Mouse (Mus musculus): ENCODE results near the gene Ak6. TPM values are rescaled to one million over a fixed set of nuclear protein-coding genes. Genes with fewer than 3 reads are reported as not detected.

Gene Ak6
- total and polyA plus RNA-seq, 3 experiments, result 179 to 476 (median 238) TPM

GRCm38 (mm10) chr13:100675936-100676635 is 25.3 kb downstream of the Ak6 start:
- Histone ChIP-seq H3K9me3 (replicated peaks; ENCODE audit: low read length) (peaks cover 3% of the 10 kb centered on the region), H3K4me3 (replicated peaks in 1 of 3; ENCODE audit: low read depth in 2 of 3, low read length in 2 of 3, poor library complexity in 1 of 3) (no peak overlapping the region), H3K4me2 (ENCODE audit: insufficient read depth, low read depth, poor library complexity, severe bottlenecking) (no peak overlapping the region), H3K9ac (ENCODE audit: insufficient read depth, low read depth) (no peak overlapping the region), H3K79me2 (replicated peaks; ENCODE audit: control insufficient read depth, extremely low read depth, insufficient read depth, poor library complexity, severe bottlenecking) (no peaks in the 10 kb centered on the region), H3K4me1 (ENCODE audit: control insufficient read depth in 1 of 2, insufficient read depth in 2 of 2) (no peaks in the 10 kb centered on the region), H3K36me3 (replicated peaks in 1 of 2; ENCODE audit: control insufficient read depth in 1 of 2, insufficient read depth in 1 of 2, low read length in 1 of 2) (no peaks in the 10 kb centered on the region), H3K27ac (ENCODE audit: insufficient read depth, low read depth) (no peak overlapping the region), H3K27me3 (replicated peaks) (no peaks in the 10 kb centered on the region)
- TF ChIP-seq SIN3A (IDR thresholded peaks at IDR 0.05; ENCODE audit: low read length) (no peak), ELF1 (IDR thresholded peaks at IDR 0.05; ENCODE audit: low read depth, low read length) (no peak), USF1 (IDR thresholded peaks at IDR 0.05; ENCODE audit: low read depth, low read length) (no peak), EP300 (IDR thresholded peaks at IDR 0.05; ENCODE audit: low read length) (no peak), MAZ (IDR thresholded peaks at IDR 0.05; ENCODE audit: low read depth, low read length) (no peak), JUND (conservative IDR thresholded peaks at IDR 0.05; ENCODE audit: low read depth, low read length) (no peak), HCFC1 (IDR thresholded peaks at IDR 0.05; ENCODE audit: low read depth, low read length) (no peak), NELFE (IDR thresholded peaks at IDR 0.05; ENCODE audit: low read depth, low read length) (no peak), TCF12 (IDR thresholded peaks at IDR 0.05; ENCODE audit: low read depth, low read length) (no peak), RAD21 (IDR thresholded peaks at IDR 0.05; ENCODE audit: low read depth, low read length) (no peak), E2F4 (IDR thresholded peaks at IDR 0.05; ENCODE audit: insufficient replicate concordance, low read depth, low read length) (no peak), MAX (IDR thresholded peaks at IDR 0.05; ENCODE audit: low read length) (no peak), TBP (conservative IDR thresholded peaks at IDR 0.05; ENCODE audit: low read depth, low read length) (no peak), CTCF (conservative IDR thresholded peaks at IDR 0.05 in 1 of 2, IDR thresholded peaks at IDR 0.05 in 1 of 2; ENCODE audit: low read depth in 2 of 2, low read length in 2 of 2) (no peak), MAFK (IDR thresholded peaks at IDR 0.05; ENCODE audit: insufficient replicate concordance, low read length) (no peak), GABPA (IDR thresholded peaks at IDR 0.05; ENCODE audit: insufficient replicate concordance, low read depth, low read length) (no peak), ZNF384 (IDR thresholded peaks at IDR 0.05; ENCODE audit: low read depth, low read length) (no peak)
- in situ Hi-C loops (cut with MboI; ENCODE audit: low pct_ligation_motif_present, low pct_unique_long_range_greater_than_20kb, low sequenced_read_pairs), result no loop called here
- dilution Hi-C loops (cut with MboI; ENCODE audit: extremely low pct_ligation_motif_present, extremely low pct_unique_long_range_greater_than_20kb, low sequenced_read_pairs), result no loop called here
- no peak for DNase-seq (ENCODE audit: extremely low read depth)

GRCm38 (mm10) chr13:100681615-100682014 is 30.8 kb downstream of the Ak6 start:
- Histone ChIP-seq H3K9me3 (replicated peaks; ENCODE audit: low read length) (no peaks in the 10 kb centered on the region), H3K4me1 (ENCODE audit: control insufficient read depth in 1 of 2, insufficient read depth in 2 of 2) (peaks cover 0 to 4% of the 10 kb centered on the region in 2 experiments; a peak in 1 of 4 replicates), H3K9ac (ENCODE audit: insufficient read depth, low read depth) (no peak overlapping the region), H3K27ac (ENCODE audit: insufficient read depth, low read depth) (no peak overlapping the region), H3K27me3 (replicated peaks) (no peaks in the 10 kb centered on the region), H3K79me2 (replicated peaks; ENCODE audit: control insufficient read depth, extremely low read depth, insufficient read depth, poor library complexity, severe bottlenecking) (no peaks in the 10 kb centered on the region), H3K36me3 (replicated peaks in 1 of 2; ENCODE audit: control insufficient read depth in 1 of 2, insufficient read depth in 1 of 2, low read length in 1 of 2) (no peaks in the 10 kb centered on the region), H3K4me3 (replicated peaks in 1 of 3; ENCODE audit: low read depth in 2 of 3, low read length in 2 of 3, poor library complexity in 1 of 3) (no peak overlapping the region), H3K4me2 (ENCODE audit: insufficient read depth, low read depth, poor library complexity, severe bottlenecking) (no peak overlapping the region)
- no peak for DNase-seq (ENCODE audit: extremely low read depth)
- TF ChIP-seq RCOR1 (conservative IDR thresholded peaks at IDR 0.05; ENCODE audit: low read depth, low read length) (no peak), ELF1 (IDR thresholded peaks at IDR 0.05; ENCODE audit: low read depth, low read length) (no peak), TCF12 (IDR thresholded peaks at IDR 0.05; ENCODE audit: low read depth, low read length) (no peak), CTCF (conservative IDR thresholded peaks at IDR 0.05 in 1 of 2, IDR thresholded peaks at IDR 0.05 in 1 of 2; ENCODE audit: low read depth in 2 of 2, low read length in 2 of 2) (no peak), RAD21 (IDR thresholded peaks at IDR 0.05; ENCODE audit: low read depth, low read length) (no peak), POLR2A (IDR thresholded peaks at IDR 0.05; ENCODE audit: low read depth, low read length) (no peak), MAX (IDR thresholded peaks at IDR 0.05; ENCODE audit: low read length) (no peak), ZMIZ1 (IDR thresholded peaks at IDR 0.05; ENCODE audit: low read depth, low read length) (no peak), HCFC1 (IDR thresholded peaks at IDR 0.05; ENCODE audit: low read depth, low read length) (no peak), ETS1 (conservative IDR thresholded peaks at IDR 0.05; ENCODE audit: low read depth, low read length) (no peak), NRF1 (IDR thresholded peaks at IDR 0.05; ENCODE audit: low read depth, low read length) (no peak), UBTF (IDR thresholded peaks at IDR 0.05; ENCODE audit: low read depth, low read length) (no peak)
- dilution Hi-C loops (cut with MboI; ENCODE audit: extremely low pct_ligation_motif_present, extremely low pct_unique_long_range_greater_than_20kb, low sequenced_read_pairs), result no loop called here
- in situ Hi-C loops (cut with MboI; ENCODE audit: low pct_ligation_motif_present, low pct_unique_long_range_greater_than_20kb, low sequenced_read_pairs), result no loop called here
